Mouse (Mus musculus): ENCODE results near the gene Olfr855. TPM values are rescaled to one million over a fixed set of nuclear protein-coding genes. Genes with fewer than 3 reads are reported as not detected.
A peak's percentile ranks its signal among the peaks of the same experiment; 100 is the strongest.

Gene Olfr855
- not detected in 2 replicates for polyA plus RNA-seq (2014; fragmentation: Nextera tagmentation; extraction: Ambion mirVana)

DNA sequence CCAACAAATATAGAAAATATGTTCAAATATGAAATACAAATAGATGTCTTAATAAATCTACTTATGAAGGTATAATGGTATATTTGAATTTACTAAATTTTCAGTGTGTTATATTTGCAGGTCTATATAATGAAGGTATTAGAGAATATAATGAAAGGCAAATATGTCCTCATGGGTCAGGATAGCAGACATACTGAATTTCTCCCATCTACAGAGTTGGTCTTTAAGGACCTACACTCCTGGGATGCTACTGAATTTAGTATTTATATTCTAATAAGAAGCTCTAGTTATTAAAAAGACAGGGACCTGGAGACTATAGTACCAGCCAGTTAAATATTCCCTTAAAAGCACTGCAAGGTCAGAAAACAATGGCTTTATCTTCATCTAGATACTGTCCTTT lies at the start of gene Olfr855:
Gene Olfr855 (plus strand): TSS at position 301 of the 400 bp plus-strand sequence.
- Histone ChIP-seq H3K4me1 (ENCODE audit: control insufficient read depth, insufficient read depth, low read length) (no peaks in the 10 kb centered on the region), H3K4me2 (ENCODE audit: low read depth, low read length) (no peak within 1 kb of the TSS), H3K36me3 (replicated peaks; ENCODE audit: control insufficient read depth, insufficient read depth, low read depth, low read length) (no peaks in the 10 kb centered on the region), H3K9me3 (replicated peaks; ENCODE audit: control insufficient read depth, low read length) (no peaks in the 10 kb centered on the region), H3K27me3 (ENCODE audit: control insufficient read depth, insufficient read depth, low read length) (no peaks in the 10 kb centered on the region), H3K9ac (replicated peaks; ENCODE audit: low read length) (no peak within 1 kb of the TSS), H3K27ac (replicated peaks; ENCODE audit: low read depth, low read length) (no peak within 1 kb of the TSS), H3K4me3 (ENCODE audit: low read depth, low read length) (no peak within 1 kb of the TSS)
- ATAC-seq (replicated peaks; ENCODE audit: insufficient number of reproducible peaks, low FRiP score, low TSS enrichment, low read depth) (no peak), DNase-seq (ENCODE audit: low spot score) (no peak)

GRCm38 (mm10) chr9:19540976-19541375 lies 41.4 kb upstream of the Olfr855 start, which contains the start of gene Olfr853:
Olfr853 (minus strand) TSS chr9:19541076.
- Histone ChIP-seq H3K27me3 (ENCODE audit: control insufficient read depth, insufficient read depth, low read length) (no peaks in the 10 kb centered on the region), H3K4me3 (ENCODE audit: low read depth, low read length) (no peak within 1 kb of the TSS), H3K9me3 (replicated peaks; ENCODE audit: control insufficient read depth, low read length) (no peaks in the 10 kb centered on the region; the same call in 1 of the 2 replicates), H3K4me2 (ENCODE audit: low read depth, low read length) (no peak within 1 kb of the TSS), H3K27ac (replicated peaks; ENCODE audit: low read depth, low read length) (no peak within 1 kb of the TSS), H3K4me1 (ENCODE audit: control insufficient read depth, insufficient read depth, low read length) (no peaks in the 10 kb centered on the region), H3K9ac (replicated peaks; ENCODE audit: low read length) (no peak within 1 kb of the TSS), H3K36me3 (replicated peaks; ENCODE audit: control insufficient read depth, insufficient read depth, low read depth, low read length) (no peaks in the 10 kb centered on the region)
- 80% methylated on average over 1 of the region's 1 CpGs for WGBS
- ATAC-seq (replicated peaks; ENCODE audit: insufficient number of reproducible peaks, low FRiP score, low TSS enrichment, low read depth) (no peak), DNase-seq (ENCODE audit: low spot score) (no peak)

DNA sequence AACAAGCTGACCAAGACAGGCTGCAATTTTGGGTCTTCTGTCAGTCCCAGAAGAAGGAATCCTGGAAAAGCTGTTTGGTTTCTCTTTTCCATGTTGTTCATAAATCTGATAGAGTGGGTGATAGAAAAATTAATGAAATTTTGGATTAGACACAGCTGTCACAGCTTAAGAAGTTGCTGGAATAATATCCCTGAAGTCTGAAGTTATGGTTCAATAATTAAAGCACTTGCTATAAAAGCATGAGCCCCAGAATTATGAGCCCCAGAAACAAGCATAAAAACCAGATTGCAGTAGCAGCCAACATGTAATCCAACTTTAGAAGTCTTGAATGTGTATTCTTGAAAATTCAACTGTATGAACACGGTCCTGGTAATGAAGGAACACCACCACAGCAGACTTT lies 15.1 kb upstream of the Olfr855 start, which contains the start of gene Olfr854:
Gene Olfr854 (minus strand): TSS at position 101 of the 400 bp plus-strand sequence.
- ATAC-seq (replicated peaks; ENCODE audit: insufficient number of reproducible peaks, low FRiP score, low TSS enrichment, low read depth): no peak
- H3K27ac ChIP-seq (replicated peaks; ENCODE audit: low read depth, low read length): no peak within 1 kb of the TSS
- WGBS: 81% methylated on average over 1 of the region's 1 CpGs
- H3K9me3 ChIP-seq (replicated peaks; ENCODE audit: control insufficient read depth, low read length): no peaks in the 10 kb centered on the region
- no peaks in the 10 kb centered on the region for H3K36me3 ChIP-seq (replicated peaks; ENCODE audit: control insufficient read depth, insufficient read depth, low read depth, low read length)
- DNase-seq (ENCODE audit: low spot score): no peak
- H3K9ac ChIP-seq (replicated peaks; ENCODE audit: low read length): no peak within 1 kb of the TSS
- H3K4me2 ChIP-seq (ENCODE audit: low read depth, low read length): no peak within 1 kb of the TSS
- no peak within 1 kb of the TSS for H3K4me3 ChIP-seq (ENCODE audit: low read depth, low read length)
- no peaks in the 10 kb centered on the region for H3K4me1 ChIP-seq (ENCODE audit: control insufficient read depth, insufficient read depth, low read length)
- no peaks in the 10 kb centered on the region for H3K27me3 ChIP-seq (ENCODE audit: control insufficient read depth, insufficient read depth, low read length)

DNA sequence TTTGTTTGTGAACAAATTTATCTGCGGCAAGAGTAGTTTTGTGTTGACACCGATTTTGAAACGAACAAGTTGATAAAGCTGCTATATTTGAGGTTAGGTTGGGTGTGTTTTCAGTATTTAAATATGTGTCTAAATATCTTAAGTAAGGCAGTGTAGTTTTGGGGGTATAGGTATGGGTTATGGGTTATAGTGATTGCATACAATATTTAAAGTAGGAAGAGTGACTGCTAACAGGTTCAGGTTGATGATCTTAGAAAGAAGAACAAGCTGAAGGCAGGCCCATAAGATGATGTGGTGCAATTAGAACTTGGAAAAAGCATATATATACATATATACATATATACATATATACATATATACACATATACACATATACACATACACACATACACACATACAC lies 38.9 kb downstream of the Olfr855 start:
- no peaks in the 10 kb centered on the region for H3K4me1 ChIP-seq (ENCODE audit: control insufficient read depth, insufficient read depth, low read length)
- ATAC-seq (replicated peaks; ENCODE audit: insufficient number of reproducible peaks, low FRiP score, low TSS enrichment, low read depth): 0 out of 2 replicates have a peak, but pooled peaks have one; percentile 4
- H3K9ac ChIP-seq (replicated peaks; ENCODE audit: low read length): no peak overlapping the region
- H3K36me3 ChIP-seq (replicated peaks; ENCODE audit: control insufficient read depth, insufficient read depth, low read depth, low read length): no peaks in the 10 kb centered on the region
- H3K9me3 ChIP-seq (replicated peaks; ENCODE audit: control insufficient read depth, low read length): no peaks in the 10 kb centered on the region
- WGBS: 96% methylated on average over 3 of the region's 3 CpGs
- H3K4me3 ChIP-seq (ENCODE audit: low read depth, low read length): no peak overlapping the region
- no peaks in the 10 kb centered on the region for H3K27me3 ChIP-seq (ENCODE audit: control insufficient read depth, insufficient read depth, low read length)
- no peak overlapping the region for H3K27ac ChIP-seq (replicated peaks; ENCODE audit: low read depth, low read length)
- no peak for DNase-seq (ENCODE audit: low spot score)
- no peak overlapping the region for H3K4me2 ChIP-seq (ENCODE audit: low read depth, low read length)

DNA sequence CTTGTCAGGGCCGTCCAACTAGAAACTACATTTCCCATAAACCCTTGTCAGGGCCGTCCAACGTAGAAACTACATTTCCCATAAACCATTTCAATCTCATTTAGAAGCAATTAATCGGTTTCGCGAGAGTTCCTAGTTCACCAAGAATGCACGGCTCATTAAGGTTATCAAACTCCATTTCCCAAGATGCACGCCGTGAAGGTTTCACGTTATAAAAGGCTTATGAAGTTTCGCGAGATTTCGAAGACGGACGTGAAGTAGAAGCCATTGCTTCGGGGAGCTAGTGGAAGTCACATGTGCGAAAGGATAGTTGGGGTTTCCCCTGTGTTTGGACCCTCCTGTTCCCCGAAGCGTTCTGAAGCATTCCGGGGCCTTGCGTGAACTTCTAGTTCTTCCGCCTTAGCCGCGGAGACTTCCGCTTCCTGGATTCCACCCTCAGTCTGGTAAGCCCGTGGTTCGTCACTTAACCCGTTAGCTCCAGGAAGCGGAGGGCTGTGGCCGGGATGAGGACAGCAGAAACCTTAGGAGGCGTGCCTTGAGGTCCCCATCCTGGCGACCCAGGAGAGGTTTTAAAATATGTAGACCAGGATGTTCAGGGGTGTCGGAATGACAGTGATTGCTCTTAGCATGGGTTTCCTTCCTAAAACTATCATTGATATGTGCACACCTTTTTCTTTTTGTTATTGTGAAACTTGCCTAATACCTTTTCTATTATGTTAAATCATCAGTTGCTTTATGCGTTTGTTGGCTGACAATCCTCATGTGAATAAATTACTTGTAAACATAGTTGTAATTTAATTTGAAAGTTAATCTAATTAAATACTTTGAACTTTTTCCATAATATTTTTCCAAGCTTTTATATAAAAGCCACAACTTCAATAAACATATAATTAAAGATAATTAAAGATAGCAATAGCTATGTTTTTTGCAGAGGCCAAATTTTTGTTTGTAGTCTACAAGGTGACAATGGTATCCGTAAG lies 39.7 kb downstream of the Olfr855 start, which contains the start of gene Zfp317:
Gene Zfp317 (plus strand): TSS at position 260 of the 980 bp plus-strand sequence.
- Histone ChIP-seq H3K36me3 (replicated peaks; ENCODE audit: control insufficient read depth, insufficient read depth, low read depth, low read length) (no peaks in the 10 kb centered on the region), H3K9me3 (replicated peaks; ENCODE audit: control insufficient read depth, low read length) (no peaks in the 10 kb centered on the region), H3K9ac (replicated peaks; ENCODE audit: low read length) (peak within 1 kb of the TSS; percentile 53), H3K4me1 (ENCODE audit: control insufficient read depth, insufficient read depth, low read length) (no peaks in the 10 kb centered on the region), H3K27me3 (ENCODE audit: control insufficient read depth, insufficient read depth, low read length) (no peaks in the 10 kb centered on the region), H3K27ac (replicated peaks; ENCODE audit: low read depth, low read length) (peak within 1 kb of the TSS; percentile 78), H3K4me3 (ENCODE audit: low read depth, low read length) (peak within 1 kb of the TSS; percentile 50), H3K4me2 (ENCODE audit: low read depth, low read length) (peak within 1 kb of the TSS; percentile 2; the same call in 1 of the 2 replicates)
- WGBS: 2% methylated on average over 35 of the region's 35 CpGs
- DNase-seq (ENCODE audit: low spot score): peak; percentile 99
- peak; percentile 98 for ATAC-seq (replicated peaks; ENCODE audit: insufficient number of reproducible peaks, low FRiP score, low TSS enrichment, low read depth)

DNA sequence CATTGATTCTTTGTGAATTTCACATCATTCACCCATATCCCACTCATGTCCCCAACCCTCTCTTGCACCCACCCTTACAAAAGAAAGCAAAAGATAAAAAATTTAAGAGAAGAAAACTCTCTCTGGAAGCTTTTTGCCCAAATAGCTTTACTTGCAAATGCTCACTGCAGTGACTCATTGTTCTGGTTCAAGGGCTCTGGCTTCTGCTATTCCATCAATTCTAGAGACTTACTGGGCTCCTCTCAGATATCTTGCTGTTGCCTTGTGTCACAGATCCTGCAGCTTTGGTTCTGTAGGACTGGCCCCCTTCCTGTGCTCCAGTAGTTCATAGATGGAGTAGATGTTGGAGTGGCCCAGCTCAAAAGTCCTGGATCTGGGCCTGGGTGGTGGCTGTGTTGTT lies 47.2 kb downstream of the Olfr855 start:
- Histone ChIP-seq H3K9ac (replicated peaks; ENCODE audit: low read length) (no peak overlapping the region), H3K27ac (replicated peaks; ENCODE audit: low read depth, low read length) (no peak overlapping the region), H3K4me2 (ENCODE audit: low read depth, low read length) (no peak overlapping the region), H3K36me3 (replicated peaks; ENCODE audit: control insufficient read depth, insufficient read depth, low read depth, low read length) (0 out of 2 replicates have a peak, but pooled peaks cover 3% of the 10 kb centered on the region), H3K4me3 (ENCODE audit: low read depth, low read length) (no peak overlapping the region), H3K9me3 (replicated peaks; ENCODE audit: control insufficient read depth, low read length) (no peaks in the 10 kb centered on the region), H3K4me1 (ENCODE audit: control insufficient read depth, insufficient read depth, low read length) (no peaks in the 10 kb centered on the region), H3K27me3 (ENCODE audit: control insufficient read depth, insufficient read depth, low read length) (no peaks in the 10 kb centered on the region)
- no peak for ATAC-seq (replicated peaks; ENCODE audit: insufficient number of reproducible peaks, low FRiP score, low TSS enrichment, low read depth)
- no peak for DNase-seq (ENCODE audit: low spot score)

Other genes with a start within 250 kb of the Olfr855 start
- gene Olfr845, start 246.2 kb upstream of the Olfr855 start, polyA plus RNA-seq (2014; fragmentation: Nextera tagmentation; extraction: Ambion mirVana): not detected in 2 replicates
- gene Olfr846, start 218.6 kb upstream of the Olfr855 start, polyA plus RNA-seq (2014; fragmentation: Nextera tagmentation; extraction: Ambion mirVana): not detected in 2 replicates
- gene Olfr847, start 203.9 kb upstream of the Olfr855 start, polyA plus RNA-seq (2014; fragmentation: Nextera tagmentation; extraction: Ambion mirVana): not detected in 2 replicates
- gene Olfr849, start 142.4 kb upstream of the Olfr855 start, polyA plus RNA-seq (2014; fragmentation: Nextera tagmentation; extraction: Ambion mirVana): not detected in 2 replicates
- not detected in 2 replicates for gene Olfr850, start 104.4 kb upstream of the Olfr855 start, polyA plus RNA-seq (2014; fragmentation: Nextera tagmentation; extraction: Ambion mirVana)
- gene Olfr851, start 89.3 kb upstream of the Olfr855 start, polyA plus RNA-seq (2014; fragmentation: Nextera tagmentation; extraction: Ambion mirVana): not detected in 2 replicates
- gene Olfr853, start 41.5 kb upstream of the Olfr855 start, polyA plus RNA-seq (2014; fragmentation: Nextera tagmentation; extraction: Ambion mirVana): not detected in 2 replicates
- gene Olfr854, start 15.2 kb upstream of the Olfr855 start, polyA plus RNA-seq (2014; fragmentation: Nextera tagmentation; extraction: Ambion mirVana): not detected in 2 replicates
- gene Zfp317, start 39.5 kb downstream of the Olfr855 start, polyA plus RNA-seq (2014; fragmentation: Nextera tagmentation; extraction: Ambion mirVana): 37.0 and 37.2 TPM in 2 replicates
- not detected in 2 replicates for gene Olfr857, start 126.8 kb downstream of the Olfr855 start, polyA plus RNA-seq (2014; fragmentation: Nextera tagmentation; extraction: Ambion mirVana)
- gene Olfr58, start 197.7 kb downstream of the Olfr855 start, polyA plus RNA-seq (2014; fragmentation: Nextera tagmentation; extraction: Ambion mirVana): not detected in 2 replicates
- gene Olfr859, start 222.3 kb downstream of the Olfr855 start, polyA plus RNA-seq (2014; fragmentation: Nextera tagmentation; extraction: Ambion mirVana): not detected in 2 replicates